Mouse (Mus musculus): ENCODE data around the gene Smarca5.

Smarca5 gene

DNA sequence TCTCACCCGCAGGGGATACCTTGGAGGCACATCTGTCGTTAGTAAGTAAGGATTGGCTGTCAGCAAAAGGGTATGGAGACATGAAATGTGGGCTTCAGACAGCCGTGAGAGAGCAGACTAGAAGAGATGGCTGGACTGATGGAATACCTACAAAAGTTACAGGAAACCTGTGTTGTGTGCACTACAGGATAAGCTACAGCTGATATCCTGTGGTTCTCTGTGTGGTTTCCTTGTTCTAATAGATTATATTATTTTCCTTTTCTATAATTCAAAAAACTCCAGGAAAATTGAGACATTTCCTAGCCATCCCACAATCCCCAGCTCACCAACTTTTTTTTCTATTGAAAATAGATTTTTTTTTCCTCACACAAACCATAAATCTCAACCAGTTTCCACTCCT lies 75.8 kb downstream of the Smarca5 start:
- DNase-seq (ENCODE audit: low spot score in 2 of 2), result no peak

DNA sequence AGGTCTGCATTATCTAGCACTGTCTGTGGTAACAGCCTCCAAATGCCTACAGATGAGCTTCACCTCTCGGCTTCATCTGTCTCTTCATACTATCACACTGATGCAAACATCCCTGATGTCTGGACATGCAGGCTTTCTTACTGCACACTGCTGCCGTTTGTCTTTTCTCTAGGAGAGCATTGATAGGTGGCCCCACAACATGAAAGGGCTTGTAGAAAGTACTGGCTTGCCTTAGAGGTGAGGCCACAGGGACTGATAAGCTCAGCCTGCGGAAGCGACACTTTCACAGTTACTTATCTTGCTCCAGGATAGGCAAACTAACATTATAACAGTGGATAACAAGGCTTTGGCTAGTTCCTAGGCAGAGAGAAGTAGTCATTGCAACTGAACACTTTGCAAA lies 78.2 kb downstream of the Smarca5 start:
- DNase-seq (ENCODE audit: low spot score in 2 of 2), result no peak

GRCm38 (mm10) chr8:80657639-80658038 lies 81.7 kb downstream of the Smarca5 start:
- no peak for DNase-seq (ENCODE audit: low spot score in 2 of 2)
